ENCODE assay signal across 17 mouse cellular contexts in the genomic region with DNA sequence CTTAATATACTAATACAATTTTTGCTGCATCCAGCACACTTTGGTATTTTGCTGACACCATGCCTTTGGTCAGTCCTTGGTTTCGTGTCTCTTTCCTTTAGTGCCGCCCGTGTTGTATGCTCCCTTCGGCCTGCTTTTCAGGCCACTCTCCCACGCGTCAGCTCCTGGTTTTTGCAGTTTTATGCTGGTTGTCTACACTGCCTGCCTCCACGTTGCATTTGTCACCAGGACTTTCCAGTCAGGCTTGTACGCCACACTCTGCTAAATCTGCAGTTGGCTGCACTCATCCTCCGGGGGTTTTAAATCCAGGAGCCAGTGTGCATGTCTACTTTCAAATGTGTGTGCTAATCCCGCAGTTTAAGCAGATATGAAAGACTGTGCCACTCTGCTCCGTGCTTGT. TPM values are rescaled to one million over a fixed set of nuclear protein-coding genes. Genes with fewer than 3 reads are reported as not detected.
DNase-seq lines count a peak whose midpoint lies in the region; ATAC-seq and TF ChIP-seq lines count a peak whose summit lies in the region.
"Had no signal": no experiment of that assay in that cellular context is flagged by ENCODE, and none has a peak within 500 bp of the region (broad histone marks: within the 10 kb centered on the region; RNA-seq: fewer than 3 reads in every experiment).

No protein-coding gene starts in this region.

- no peak for TF ChIP-seq POLR2A in brain, embryonic 14.5 days (IDR thresholded peaks at IDR 0.05; ENCODE audit: borderline replicate concordance, extremely low read depth, insufficient read depth, insufficient read length, poor library complexity, severe bottlenecking)

- peak; percentile 62 for ATAC-seq in frontal cortex, adult (ENCODE audit: low TSS enrichment)
- no peak for ATAC-seq in hindbrain, embryonic 15.5 days (ENCODE audit: low FRiP score, low read depth)

- no peak for DNase-seq in frontal cortex, postnatal 14 days (ENCODE audit: low spot score in 2 of 2)
- no peak for DNase-seq in layer of hippocampus, adult 2 months (ENCODE audit: low spot score in 2 of 2)
- DNase-seq in layer of hippocampus, postnatal 10 days (ENCODE audit: low spot score in 2 of 2): no peak
- peak; percentile 29 for DNase-seq in brain, embryonic 14.5 days (ENCODE audit: low read depth)
- DNase-seq in liver: no peak
- DNase-seq: adrenal gland, postnatal 36 days; cerebellum, adult 9-11 months; gastrocnemius, adult 2 months; lung, adult 18-20 months; lung, postnatal 36 days; thymus, postnatal 36 days had no signal

- peaks cover 8% of the 10 kb centered on the region for H3K36me3 ChIP-seq in hindbrain, embryonic 15.5 days

- H3K4me2 ChIP-seq in hindbrain, embryonic 15.5 days: peak overlapping the region; percentile 12
- H3K4me2 ChIP-seq: kidney, embryonic 15.5 days; limb, embryonic 15.5 days had no signal

- TF ChIP-seq CTCF in layer of hippocampus, adult 2 months (conservative IDR thresholded peaks at IDR 0.05): no peak
- TF ChIP-seq CTCF in brain, embryonic 14.5 days (IDR thresholded peaks at IDR 0.05; ENCODE audit: borderline replicate concordance, extremely low read depth, insufficient read depth, insufficient read length): no peak

- H3K9ac ChIP-seq in hindbrain, embryonic 15.5 days: 0 out of 2 replicates have a peak overlapping the region, but pooled peaks have one; percentile 9
- H3K9ac ChIP-seq: kidney, embryonic 15.5 days; limb, embryonic 15.5 days had no signal

- 0 out of 2 replicates have a peak overlapping the region, but pooled peaks have one; percentile 43 for H3K27ac ChIP-seq in layer of hippocampus, adult 2 months
- H3K27ac ChIP-seq in hindbrain, embryonic 15.5 days (replicated peaks): peak overlapping the region; percentile 57
- H3K27ac ChIP-seq: embryonic facial prominence, embryonic 10.5 days; gastrocnemius, adult 2 months; kidney, embryonic 15.5 days; limb, embryonic 15.5 days had no signal

- no peaks in the 10 kb centered on the region for H3K27me3 ChIP-seq in hindbrain, embryonic 15.5 days
- H3K27me3 ChIP-seq: kidney, embryonic 15.5 days; limb, embryonic 15.5 days had no signal

- no peak overlapping the region for H3K4me3 ChIP-seq in layer of hippocampus, adult 2 months
- H3K4me3 ChIP-seq in hindbrain, embryonic 15.5 days: no peak overlapping the region
- H3K4me3 ChIP-seq: embryonic facial prominence, embryonic 10.5 days; erythroblast, embryonic 14.5 days; gastrocnemius, adult 2 months; kidney, embryonic 15.5 days; limb, embryonic 15.5 days had no signal

- 59% methylated on average over 11 of the region's 11 CpGs for WGBS in hindbrain, embryonic 15.5 days

- H3K4me1 ChIP-seq in hindbrain, embryonic 15.5 days (replicated peaks): peaks cover 64% of the 10 kb centered on the region

- no peaks in the 10 kb centered on the region for H3K9me3 ChIP-seq in hindbrain, embryonic 15.5 days
- H3K9me3 ChIP-seq: embryonic facial prominence, embryonic 10.5 days had no signal

RNA-seq across cellular contexts. Expression of a gene that starts 18.9 kb away (rescaled TPM):
- total RNA-seq in layer of hippocampus, adult 2 months (2021): 100 to 1,000 TPM; 127 to 130 TPM
- 100 to 1,000 TPM; 235 to 244 TPM for total RNA-seq in layer of hippocampus, postnatal 10 days (2021)
- 106 and 134 TPM in 2 replicates for polyA plus RNA-seq in brain, embryonic 14.5 days (2012; rRNA removed)
- 72.7 and 79.1 TPM in 2 replicates for polyA plus RNA-seq in hindbrain, embryonic 15.5 days (2015; fragmentation: Nextera tagmentation; extraction: Ambion mirVana)
